Comparison of ENCODE assay signal across 9 mouse cellular contexts in genomic region chrX:11797870-11798269, GRCm38 (mm10).
A peak's percentile ranks its signal among the peaks of the same experiment; 100 is the strongest.
DNase-seq lines count a peak whose midpoint lies in the region; ATAC-seq and TF ChIP-seq lines count a peak whose summit lies in the region.
"Had no signal": no experiment of that assay in that cellular context is flagged by ENCODE, and none has a peak within 500 bp of the region (broad histone marks: within the 10 kb centered on the region; RNA-seq: fewer than 3 reads in every experiment).

No protein-coding gene starts in this region.

- H3K9ac ChIP-seq in liver, postnatal 0 days (replicated peaks): no peak overlapping the region
- H3K9ac ChIP-seq in forebrain, postnatal 0 days: no peak overlapping the region
- no peak overlapping the region for H3K9ac ChIP-seq in midbrain, embryonic 11.5 days (ENCODE audit: low read length)
- H3K9ac ChIP-seq: liver, embryonic 13.5 days had no signal

- no peak overlapping the region for H3K4me3 ChIP-seq in liver, postnatal 0 days (ENCODE audit: low read depth, low read length)
- no peak overlapping the region for H3K4me3 ChIP-seq in forebrain, postnatal 0 days (ENCODE audit: low read depth, low read length)
- no peak overlapping the region for H3K4me3 ChIP-seq in midbrain, embryonic 11.5 days (ENCODE audit: low read depth, low read length)
- H3K4me3 ChIP-seq: liver, embryonic 13.5 days had no signal

- peak overlapping the region; percentile 76 for H3K27ac ChIP-seq in liver, postnatal 0 days (ENCODE audit: low read depth)
- no peak overlapping the region for H3K27ac ChIP-seq in forebrain, postnatal 0 days (ENCODE audit: low read depth, low read length)
- H3K27ac ChIP-seq in midbrain, embryonic 11.5 days (ENCODE audit: low read depth, low read length): peak overlapping the region; percentile 51; the same call in 1 of the 2 replicates
- H3K27ac ChIP-seq: liver, embryonic 13.5 days had no signal

- H3K27me3 ChIP-seq in liver, postnatal 0 days (ENCODE audit: insufficient read depth, low read length): no peaks in the 10 kb centered on the region
- H3K27me3 ChIP-seq in forebrain, postnatal 0 days (ENCODE audit: insufficient read depth, low read length): no peaks in the 10 kb centered on the region
- H3K27me3 ChIP-seq in midbrain, embryonic 11.5 days (ENCODE audit: control insufficient read depth, insufficient read depth, low read length): peaks cover 6% of the 10 kb centered on the region
- H3K27me3 ChIP-seq: liver, embryonic 13.5 days had no signal

- 45% methylated on average over 11 of the region's 11 CpGs for WGBS in liver, postnatal 0 days (ENCODE audit: insufficient replicate concordance)
- WGBS in forebrain, postnatal 0 days: 20% methylated on average over 11 of the region's 11 CpGs
- 12% methylated on average over 10 of the region's 11 CpGs for WGBS in midbrain, embryonic 11.5 days

- TF ChIP-seq EP300 in liver, postnatal 0 days (IDR thresholded peaks at IDR 0.05; ENCODE audit: low read depth): no peak

- DNase-seq in liver, postnatal 0 days: peak; percentile 50
- DNase-seq in liver: no peak
- peak; percentile 59 for DNase-seq in forebrain, postnatal 0 days
- peak; percentile 52 for DNase-seq in kidney, postnatal 10 days
- peak; percentile 89 for DNase-seq in midbrain, embryonic 11.5 days (ENCODE audit: low spot score, missing footprints)
- DNase-seq in spleen, postnatal 14 days (ENCODE audit: low spot score in 2 of 2): no peak
- no peak for DNase-seq in c-Kit-positive CD71-positive TER-119-positive erythroid progenitor cells, embryonic 14.5 days (ENCODE audit: low spot score)
- DNase-seq in urinary bladder, postnatal 25 days (ENCODE audit: low spot score): no peak
- DNase-seq: liver, embryonic 13.5 days had no signal

- peak; percentile 90 for ATAC-seq in liver, postnatal 0 days
- ATAC-seq in forebrain, postnatal 0 days: no peak
- ATAC-seq in midbrain, embryonic 11.5 days (ENCODE audit: low FRiP score): peak; percentile 79

- no peaks in the 10 kb centered on the region for H3K4me1 ChIP-seq in liver, postnatal 0 days (ENCODE audit: insufficient read depth)
- H3K4me1 ChIP-seq in forebrain, postnatal 0 days (ENCODE audit: insufficient read depth): no peaks in the 10 kb centered on the region
- peaks cover 12% of the 10 kb centered on the region for H3K4me1 ChIP-seq in midbrain, embryonic 11.5 days (ENCODE audit: control insufficient read depth, insufficient read depth, low read length)

- TF ChIP-seq CTCF in liver, postnatal 0 days (IDR thresholded peaks at IDR 0.05; ENCODE audit: low read depth): no peak
- TF ChIP-seq CTCF in forebrain, postnatal 0 days (IDR thresholded peaks at IDR 0.05; ENCODE audit: low read depth): peak; percentile 23; the same call in 1 of the 2 replicates

- H3K4me2 ChIP-seq in liver, postnatal 0 days (ENCODE audit: low read depth, low read length): no peak overlapping the region
- H3K4me2 ChIP-seq in forebrain, postnatal 0 days (ENCODE audit: low read depth): no peak overlapping the region
- H3K4me2 ChIP-seq in midbrain, embryonic 11.5 days: no peak overlapping the region
- H3K4me2 ChIP-seq: liver, embryonic 13.5 days had no signal

- H3K36me3 ChIP-seq in liver, postnatal 0 days (replicated peaks; ENCODE audit: insufficient read depth, low read length): no peaks in the 10 kb centered on the region
- no peaks in the 10 kb centered on the region for H3K36me3 ChIP-seq in forebrain, postnatal 0 days (ENCODE audit: insufficient read depth)
- H3K36me3 ChIP-seq in midbrain, embryonic 11.5 days (ENCODE audit: control insufficient read depth, insufficient read depth, low read length): no peaks in the 10 kb centered on the region
- H3K36me3 ChIP-seq: liver, embryonic 13.5 days had no signal

- no peaks in the 10 kb centered on the region for H3K9me3 ChIP-seq in liver, postnatal 0 days (ENCODE audit: low read length)
- H3K9me3 ChIP-seq in forebrain, postnatal 0 days (ENCODE audit: low read length): no peaks in the 10 kb centered on the region
- H3K9me3 ChIP-seq in midbrain, embryonic 11.5 days (ENCODE audit: control insufficient read depth, low read length): no peaks in the 10 kb centered on the region
- H3K9me3 ChIP-seq: liver, embryonic 13.5 days had no signal

Comparison
In these comparisons a context has a peak if more than half of its experiments do, and no peak if none do; other contexts are left out.
1. DNase-seq: peak in liver, postnatal 0 days (single experiment), forebrain, postnatal 0 days (single experiment), kidney, postnatal 10 days (single experiment) and midbrain, embryonic 11.5 days (single experiment); none in liver (single experiment), spleen, postnatal 14 days (0 of 2), c-Kit-positive CD71-positive TER-119-positive erythroid progenitor cells, embryonic 14.5 days (single experiment) and urinary bladder, postnatal 25 days (single experiment).